ENCODE assay signal across 10 mouse cellular contexts in the genomic region with DNA sequence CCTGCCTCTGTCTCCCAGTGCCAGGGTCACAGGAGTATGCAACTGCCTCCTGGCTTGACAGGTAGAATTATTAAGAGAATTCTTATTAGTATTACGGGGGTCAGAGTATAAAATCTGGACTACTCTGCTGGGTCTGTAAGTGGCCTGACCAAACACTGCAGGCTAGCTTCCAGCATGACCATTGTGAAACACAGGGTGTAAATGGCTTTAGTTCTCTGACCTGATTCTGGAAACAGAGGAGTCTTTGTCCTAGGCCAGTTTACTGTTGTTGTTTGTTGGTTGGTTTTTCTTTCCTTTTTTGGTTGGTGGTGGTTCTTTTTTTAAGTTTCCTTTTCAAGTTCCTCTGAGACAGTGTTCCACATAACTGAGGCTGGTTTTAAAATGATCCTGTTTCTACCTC. TPM values are rescaled to one million over a fixed set of nuclear protein-coding genes. Genes with fewer than 3 reads are reported as not detected.
DNase-seq lines count a peak whose midpoint lies in the region; ATAC-seq and TF ChIP-seq lines count a peak whose summit lies in the region.
"Had no signal": no experiment of that assay in that cellular context is flagged by ENCODE, and none has a peak within 500 bp of the region (broad histone marks: within the 10 kb centered on the region; RNA-seq: fewer than 3 reads in every experiment).

No protein-coding gene starts in this region.

- H3K9me3 ChIP-seq in hindbrain, embryonic 15.5 days: no peaks in the 10 kb centered on the region
- H3K9me3 ChIP-seq in hindbrain, embryonic 14.5 days (ENCODE audit: control insufficient read depth, low read length): no peaks in the 10 kb centered on the region
- no peaks in the 10 kb centered on the region for H3K9me3 ChIP-seq in liver, embryonic 16.5 days (replicated peaks; ENCODE audit: control insufficient read depth, low read length)
- H3K9me3 ChIP-seq in hindbrain, embryonic 10.5 days: no peaks in the 10 kb centered on the region
- H3K9me3 ChIP-seq: G1E had no signal

- H3K4me3 ChIP-seq in hindbrain, embryonic 15.5 days: no peak overlapping the region
- no peak overlapping the region for H3K4me3 ChIP-seq in hindbrain, embryonic 14.5 days (replicated peaks; ENCODE audit: low read length)
- no peak overlapping the region for H3K4me3 ChIP-seq in bone marrow macrophage, adult 2 months (ENCODE audit: insufficient read depth, low read length)
- H3K4me3 ChIP-seq in liver, embryonic 16.5 days (ENCODE audit: low read depth, low read length): no peak overlapping the region
- no peak overlapping the region for H3K4me3 ChIP-seq in hindbrain, embryonic 10.5 days

- peak overlapping the region; percentile 10; the same call in 1 of the 2 replicates for H3K27ac ChIP-seq in hindbrain, embryonic 15.5 days (replicated peaks)
- no peak overlapping the region for H3K27ac ChIP-seq in hindbrain, embryonic 14.5 days
- peak overlapping the region; percentile 38 for H3K27ac ChIP-seq in bone marrow macrophage, adult 2 months (ENCODE audit: insufficient read depth, low read depth, low read length)
- peak overlapping the region; percentile 20 for H3K27ac ChIP-seq in liver, embryonic 16.5 days (ENCODE audit: low read length)
- H3K27ac ChIP-seq in hindbrain, embryonic 10.5 days: no peak overlapping the region

- no peak overlapping the region for H3K4me2 ChIP-seq in hindbrain, embryonic 15.5 days
- H3K4me2 ChIP-seq in hindbrain, embryonic 14.5 days (replicated peaks): no peak overlapping the region
- H3K4me2 ChIP-seq in liver, embryonic 16.5 days (ENCODE audit: low read depth, low read length): no peak overlapping the region

- no peak for TF ChIP-seq CTCF in bone marrow macrophage, adult 2 months (IDR thresholded peaks at IDR 0.05; ENCODE audit: low read depth, low read length)

- no peak for DNase-seq in hindbrain, embryonic 14.5 days (ENCODE audit: low spot score)
- peak; percentile 45 for DNase-seq in A20 (ENCODE audit: low read depth, low spot score)
- DNase-seq in hindbrain, embryonic 10.5 days (ENCODE audit: low spot score): no peak
- DNase-seq: gastrocnemius, postnatal 25 days; lung, postnatal 36 days had no signal

- TF ChIP-seq POLR2A in bone marrow macrophage, adult 2 months (IDR thresholded peaks at IDR 0.05; ENCODE audit: borderline replicate concordance, low read depth, low read length): no peak

- WGBS in hindbrain, embryonic 15.5 days: 88% methylated on average over 1 of the region's 1 CpGs
- WGBS in hindbrain, embryonic 14.5 days: 81% methylated on average over 1 of the region's 1 CpGs
- 85% methylated on average over 1 of the region's 1 CpGs for WGBS in liver, embryonic 16.5 days (ENCODE audit: insufficient replicate concordance)
- WGBS in hindbrain, embryonic 10.5 days: 93% methylated on average over 1 of the region's 1 CpGs

- H3K9ac ChIP-seq in hindbrain, embryonic 15.5 days: no peak overlapping the region
- H3K9ac ChIP-seq in hindbrain, embryonic 14.5 days: no peak overlapping the region
- H3K9ac ChIP-seq in liver, embryonic 16.5 days (ENCODE audit: low read depth, low read length): no peak overlapping the region

- H3K27me3 ChIP-seq in hindbrain, embryonic 15.5 days: no peaks in the 10 kb centered on the region
- H3K27me3 ChIP-seq in hindbrain, embryonic 14.5 days (ENCODE audit: control insufficient read depth, insufficient read depth, low read length): no peaks in the 10 kb centered on the region
- H3K27me3 ChIP-seq in liver, embryonic 16.5 days (ENCODE audit: control insufficient read depth, insufficient read depth, low read depth, low read length): no peaks in the 10 kb centered on the region
- no peaks in the 10 kb centered on the region for H3K27me3 ChIP-seq in hindbrain, embryonic 10.5 days (ENCODE audit: insufficient read depth, poor library complexity, severe bottlenecking)

- peaks cover 32% of the 10 kb centered on the region for H3K4me1 ChIP-seq in hindbrain, embryonic 15.5 days (replicated peaks)
- H3K4me1 ChIP-seq in hindbrain, embryonic 14.5 days (replicated peaks; ENCODE audit: control insufficient read depth, insufficient read depth, low read length): peaks cover 14% of the 10 kb centered on the region
- peaks cover 36% of the 10 kb centered on the region for H3K4me1 ChIP-seq in bone marrow macrophage, adult 2 months (ENCODE audit: control insufficient read depth, insufficient read depth, low read length)
- H3K4me1 ChIP-seq in liver, embryonic 16.5 days (ENCODE audit: control insufficient read depth, low read depth, low read length): peaks cover 62% of the 10 kb centered on the region
- peaks cover 18% of the 10 kb centered on the region for H3K4me1 ChIP-seq in hindbrain, embryonic 10.5 days (replicated peaks)

- ATAC-seq in hindbrain, embryonic 15.5 days (ENCODE audit: low FRiP score, low read depth): no peak
- no peak for ATAC-seq in hindbrain, embryonic 14.5 days (ENCODE audit: low FRiP score)
- ATAC-seq in liver, embryonic 16.5 days (ENCODE audit: low read depth): no peak
- ATAC-seq in erythroid progenitor cell, adult 5-6 weeks (replicated peaks; ENCODE audit: low FRiP score, poor library complexity, severe bottlenecking): no peak

- no peaks in the 10 kb centered on the region for H3K36me3 ChIP-seq in hindbrain, embryonic 15.5 days
- 0 out of 2 replicates have a peak, but pooled peaks cover 3% of the 10 kb centered on the region for H3K36me3 ChIP-seq in hindbrain, embryonic 14.5 days (replicated peaks; ENCODE audit: control insufficient read depth, insufficient read depth)
- H3K36me3 ChIP-seq in liver, embryonic 16.5 days (ENCODE audit: control insufficient read depth, insufficient read depth): no peaks in the 10 kb centered on the region
- H3K36me3 ChIP-seq in hindbrain, embryonic 10.5 days: peaks cover 54% of the 10 kb centered on the region

RNA-seq across cellular contexts. Expression of a gene that starts 5.9 kb away (rescaled TPM):
- 267 and 278 TPM in 2 replicates for polyA plus RNA-seq in hindbrain, embryonic 15.5 days (2015; fragmentation: Nextera tagmentation; extraction: Ambion mirVana)
- polyA plus RNA-seq in hindbrain, embryonic 14.5 days (2014; fragmentation: Nextera tagmentation; extraction: Ambion mirVana): 271 and 304 TPM in 2 replicates
- polyA plus RNA-seq in bone marrow macrophage, adult 2 months (2012; ENCODE audit: insufficient read depth, insufficient read length, missing spikeins): 98.1 and 109 TPM in 2 replicates
- 102 and 107 TPM in 2 replicates for polyA plus RNA-seq in liver, embryonic 16.5 days (2015; fragmentation: Nextera tagmentation; extraction: Ambion mirVana)
- 92.3 and 106 TPM in 2 replicates for total RNA-seq in erythroid progenitor cell, adult 5-6 weeks (2015; ENCODE audit: low replicate concordance)
- 58.9 and 60.6 TPM in 2 replicates for total RNA-seq in erythroid progenitor cell, adult 5-6 weeks (2017; ENCODE audit: low replicate concordance)
- 231 and 232 TPM in 2 replicates for polyA plus RNA-seq in hindbrain, embryonic 10.5 days (2016; fragmentation: Nextera tagmentation; extraction: Ambion mirVana)

RNA-seq across cellular contexts. Expression of a gene that starts 21.2 kb away (rescaled TPM):
- 188 and 205 TPM in 2 replicates for polyA plus RNA-seq in hindbrain, embryonic 15.5 days (2015; fragmentation: Nextera tagmentation; extraction: Ambion mirVana)
- polyA plus RNA-seq in hindbrain, embryonic 14.5 days (2014; fragmentation: Nextera tagmentation; extraction: Ambion mirVana): 187 and 215 TPM in 2 replicates
- 78.6 and 82.6 TPM in 2 replicates for polyA plus RNA-seq in bone marrow macrophage, adult 2 months (2012; ENCODE audit: insufficient read depth, insufficient read length, missing spikeins)
- 86.6 and 92.8 TPM in 2 replicates for polyA plus RNA-seq in liver, embryonic 16.5 days (2015; fragmentation: Nextera tagmentation; extraction: Ambion mirVana)
- 40.7 and 44.4 TPM in 2 replicates for total RNA-seq in erythroid progenitor cell, adult 5-6 weeks (2015; ENCODE audit: low replicate concordance)
- total RNA-seq in erythroid progenitor cell, adult 5-6 weeks (2017; ENCODE audit: low replicate concordance): 29.4 and 38.9 TPM in 2 replicates
- 252 and 259 TPM in 2 replicates for polyA plus RNA-seq in hindbrain, embryonic 10.5 days (2016; fragmentation: Nextera tagmentation; extraction: Ambion mirVana)

RNA-seq across cellular contexts. Expression of a gene that starts 25.4 kb away (rescaled TPM):
- polyA plus RNA-seq in hindbrain, embryonic 15.5 days (2015; fragmentation: Nextera tagmentation; extraction: Ambion mirVana): 38.7 and 41.9 TPM in 2 replicates
- polyA plus RNA-seq in hindbrain, embryonic 14.5 days (2014; fragmentation: Nextera tagmentation; extraction: Ambion mirVana): 50.8 and 54.2 TPM in 2 replicates
- 40.6 and 46.1 TPM in 2 replicates for polyA plus RNA-seq in bone marrow macrophage, adult 2 months (2012; ENCODE audit: insufficient read depth, insufficient read length, missing spikeins)
- 0.65 and 0.96 TPM in 2 replicates for polyA plus RNA-seq in liver, embryonic 16.5 days (2015; fragmentation: Nextera tagmentation; extraction: Ambion mirVana)
- total RNA-seq in erythroid progenitor cell, adult 5-6 weeks (2015; ENCODE audit: low replicate concordance): 1.1 and 14.3 TPM in 2 replicates
- total RNA-seq in erythroid progenitor cell, adult 5-6 weeks (2017; ENCODE audit: low replicate concordance): 2.3 and 3.3 TPM in 2 replicates
- polyA plus RNA-seq in hindbrain, embryonic 10.5 days (2016; fragmentation: Nextera tagmentation; extraction: Ambion mirVana): 14.5 and 21.6 TPM in 2 replicates

RNA-seq across cellular contexts. Expression of a gene that starts 33.5 kb away (rescaled TPM):
- 10.9 and 13.8 TPM in 2 replicates for polyA plus RNA-seq in hindbrain, embryonic 15.5 days (2015; fragmentation: Nextera tagmentation; extraction: Ambion mirVana)
- polyA plus RNA-seq in hindbrain, embryonic 14.5 days (2014; fragmentation: Nextera tagmentation; extraction: Ambion mirVana): 13.0 and 15.4 TPM in 2 replicates
- polyA plus RNA-seq in bone marrow macrophage, adult 2 months (2012; ENCODE audit: insufficient read depth, insufficient read length, missing spikeins): 33.1 and 34.8 TPM in 2 replicates
- 4.0 and 4.3 TPM in 2 replicates for polyA plus RNA-seq in liver, embryonic 16.5 days (2015; fragmentation: Nextera tagmentation; extraction: Ambion mirVana)
- total RNA-seq in erythroid progenitor cell, adult 5-6 weeks (2015; ENCODE audit: low replicate concordance): 11.9 and 20.5 TPM in 2 replicates
- 4.4 and 10.2 TPM in 2 replicates for total RNA-seq in erythroid progenitor cell, adult 5-6 weeks (2017; ENCODE audit: low replicate concordance)
- 9.6 and 10.3 TPM in 2 replicates for polyA plus RNA-seq in hindbrain, embryonic 10.5 days (2016; fragmentation: Nextera tagmentation; extraction: Ambion mirVana)

RNA-seq across cellular contexts. Expression of a gene that starts 40.3 kb away (rescaled TPM):
- polyA plus RNA-seq in hindbrain, embryonic 15.5 days (2015; fragmentation: Nextera tagmentation; extraction: Ambion mirVana): 19.1 and 21.4 TPM in 2 replicates
- 17.7 and 19.2 TPM in 2 replicates for polyA plus RNA-seq in hindbrain, embryonic 14.5 days (2014; fragmentation: Nextera tagmentation; extraction: Ambion mirVana)
- 14.3 and 15.2 TPM in 2 replicates for polyA plus RNA-seq in bone marrow macrophage, adult 2 months (2012; ENCODE audit: insufficient read depth, insufficient read length, missing spikeins)
- polyA plus RNA-seq in liver, embryonic 16.5 days (2015; fragmentation: Nextera tagmentation; extraction: Ambion mirVana): 13.2 and 14.8 TPM in 2 replicates
- 34.8 and 42.9 TPM in 2 replicates for total RNA-seq in erythroid progenitor cell, adult 5-6 weeks (2015; ENCODE audit: low replicate concordance)
- 27.0 and 27.5 TPM in 2 replicates for total RNA-seq in erythroid progenitor cell, adult 5-6 weeks (2017; ENCODE audit: low replicate concordance)
- 42.5 and 43.7 TPM in 2 replicates for polyA plus RNA-seq in hindbrain, embryonic 10.5 days (2016; fragmentation: Nextera tagmentation; extraction: Ambion mirVana)

Comparison
In these comparisons a context has a peak if more than half of its experiments do, and no peak if none do; other contexts are left out.
1. H3K27ac ChIP-seq: peak in hindbrain, embryonic 15.5 days (single experiment), bone marrow macrophage, adult 2 months (single experiment) and liver, embryonic 16.5 days (single experiment); none in hindbrain, embryonic 14.5 days (single experiment) and hindbrain, embryonic 10.5 days (single experiment).